Mouse (Mus musculus) midbrain, embryonic 15.5 days (tissue): ENCODE data around the gene Gm884. TPM values are rescaled to one million over a fixed set of nuclear protein-coding genes. Genes with fewer than 3 reads are reported as not detected.

ENCODE experiments used
- ATAC-seq: fragments of 200-750 bp; cut with Nextera tagmentation; replicated peaks from 2 replicates; pipeline ENCODE4 v1.8.0; 2017; ENCODE audit warnings: moderate TSS enrichment
- H3K27ac ChIP-seq: fragments of 300-500 bp; sonication (generic); 2 replicates; pipeline ENCODE4 v1.5.1; 2015; ENCODE audit warnings: mild to moderate bottlenecking, inconsistent platforms
- H3K27me3 ChIP-seq: fragments of 300-500 bp; sonication (generic); replicated peaks from 2 replicates; pipeline ENCODE4 v1.6.1; 2015; ENCODE audit warnings: inconsistent platforms
- H3K36me3 ChIP-seq: fragments of 300-500 bp; sonication (generic); replicated peaks from 2 replicates; pipeline ENCODE4 v1.6.1; 2015; ENCODE audit warnings: inconsistent platforms
- H3K4me1 ChIP-seq: fragments of 300-500 bp; sonication (generic); 2 replicates; pipeline ENCODE4 v1.6.1; 2015; ENCODE audit warnings: inconsistent platforms
- H3K4me2 ChIP-seq: fragments of 300-500 bp; sonication (generic); 2 replicates; pipeline ENCODE4 v1.6.1; 2015; ENCODE audit warnings: inconsistent platforms, mild to moderate bottlenecking, moderate library complexity
- H3K4me3 ChIP-seq: fragments of 300-500 bp; sonication (generic); 2 replicates; pipeline ENCODE4 v1.5.1; 2015; ENCODE audit warnings: mild to moderate bottlenecking, inconsistent platforms
- H3K9ac ChIP-seq: fragments of 300-500 bp; sonication (generic); 2 replicates; pipeline ENCODE4 v1.6.1; 2015; ENCODE audit warnings: mild to moderate bottlenecking, inconsistent platforms
- H3K9me3 ChIP-seq: fragments of 300-500 bp; sonication (generic); 2 replicates; pipeline ENCODE4 v1.6.1; 2016; ENCODE audit warnings: inconsistent platforms
- WGBS: fragments of 180-500 bp; shearing (Covaris S2); methylation state at CpG from one replicate; pipeline ENCODE4 v1.1.7; 2015; ENCODE audit warnings: mixed read lengths; 5-methylcytosine and 5-hydroxymethylcytosine counted together
- polyA plus RNA-seq: library from polyadenylated mRNA; unstranded; fragments of >200 nt; fragmentation: Nextera tagmentation; extraction: Ambion mirVana; gene quantifications from 2 replicates; pipeline ENCODE4 v1.2.1, GENCODE M21; 2015

The Gm884 gene
- polyA plus RNA-seq, 1 experiment from 2014 or later: not detected

GRCm38 (mm10) chr11:103649301-103649982, 28.5 kb upstream of the Gm884 start, which contains the start of gene Rprml:
Gene Rprml, plus strand, starts transcription at chr11:103649570.
- Histone ChIP-seq H3K36me3 (no peaks in the 10 kb centered on the region), H3K4me2 (peak within 1 kb of the TSS; percentile 85), H3K9me3 (no peaks in the 10 kb centered on the region), H3K9ac (peak within 1 kb of the TSS; percentile 19; the same call in 1 of the 2 replicates), H3K4me3 (peak within 1 kb of the TSS; percentile 43), H3K27me3 (peaks cover 76% of the 10 kb centered on the region), H3K27ac (no peak within 1 kb of the TSS), H3K4me1 (peaks cover 14% of the 10 kb centered on the region)
- ATAC-seq: no peak
- under 1% methylated on average over 54 of the region's 71 CpGs for WGBS

- WGBS: 27% methylated on average over 7 of the region's 7 CpGs
- H3K4me2 ChIP-seq: no peak overlapping the region
- ATAC-seq: no peak
Measured at GRCm38 (mm10) chr11:103648656-103649055, 27.7 kb upstream of the Gm884 start.

GRCm38 (mm10) chr11:103647921-103648620, 27.1 kb upstream of the Gm884 start:
- Histone ChIP-seq H3K4me1 (peaks cover 14% of the 10 kb centered on the region), H3K9me3 (no peaks in the 10 kb centered on the region), H3K4me3 (no peak overlapping the region), H3K27ac (no peak overlapping the region), H3K4me2 (no peak overlapping the region), H3K36me3 (no peaks in the 10 kb centered on the region), H3K9ac (no peak overlapping the region), H3K27me3 (peaks cover 62% of the 10 kb centered on the region)
- 11% methylated on average over 11 of the region's 11 CpGs for WGBS
- no peak for ATAC-seq

More at GRCm38 (mm10) chr11:103648656-103649055, 27.7 kb upstream of the Gm884 start:
- no peak overlapping the region for H3K9ac ChIP-seq
- H3K9me3 ChIP-seq: no peaks in the 10 kb centered on the region
- peaks cover 14% of the 10 kb centered on the region for H3K4me1 ChIP-seq
- H3K36me3 ChIP-seq: no peaks in the 10 kb centered on the region
- no peak overlapping the region for H3K4me3 ChIP-seq
- no peak overlapping the region for H3K27ac ChIP-seq
- peaks cover 68% of the 10 kb centered on the region for H3K27me3 ChIP-seq

GRCm38 (mm10) chr11:103646301-103646700, 25.4 kb upstream of the Gm884 start:
- 87% methylated on average over 6 of the region's 6 CpGs for WGBS
- ATAC-seq: no peak
- Histone ChIP-seq H3K27me3 (peaks cover 45% of the 10 kb centered on the region), H3K4me2 (no peak overlapping the region), H3K9ac (no peak overlapping the region), H3K4me3 (no peak overlapping the region), H3K4me1 (peaks cover 14% of the 10 kb centered on the region), H3K36me3 (no peaks in the 10 kb centered on the region), H3K27ac (no peak overlapping the region), H3K9me3 (no peaks in the 10 kb centered on the region)

GRCm38 (mm10) chr11:103645731-103646130, 24.8 kb upstream of the Gm884 start:
- WGBS: 83% methylated on average over 8 of the region's 8 CpGs

GRCm38 (mm10) chr11:103643211-103643610, 22.3 kb upstream of the Gm884 start:
- WGBS: 68% methylated on average over 9 of the region's 9 CpGs
- peaks cover 25% of the 10 kb centered on the region for H3K27me3 ChIP-seq
- H3K36me3 ChIP-seq: no peaks in the 10 kb centered on the region
- no peak for ATAC-seq
- no peak overlapping the region for H3K9ac ChIP-seq
- no peak overlapping the region for H3K27ac ChIP-seq
- no peak overlapping the region for H3K4me3 ChIP-seq
- H3K4me2 ChIP-seq: no peak overlapping the region
- no peaks in the 10 kb centered on the region; the same call in 1 of the 2 replicates for H3K4me1 ChIP-seq
- H3K9me3 ChIP-seq: no peaks in the 10 kb centered on the region

More at GRCm38 (mm10) chr11:103645731-103646130, 24.8 kb upstream of the Gm884 start:
- H3K4me3 ChIP-seq: no peak overlapping the region
- H3K27ac ChIP-seq: no peak overlapping the region
- H3K4me1 ChIP-seq: peaks cover 14% of the 10 kb centered on the region
- peaks cover 39% of the 10 kb centered on the region for H3K27me3 ChIP-seq
- H3K9me3 ChIP-seq: no peaks in the 10 kb centered on the region
- no peaks in the 10 kb centered on the region for H3K36me3 ChIP-seq
- H3K9ac ChIP-seq: no peak overlapping the region
- ATAC-seq: no peak
- no peak overlapping the region for H3K4me2 ChIP-seq

GRCm38 (mm10) chr11:103639407-103639946, 18.5 kb upstream of the Gm884 start:
- H3K27me3 ChIP-seq: peaks cover 10% of the 10 kb centered on the region; the same call in 1 of the 2 replicates
- H3K9me3 ChIP-seq: no peaks in the 10 kb centered on the region
- no peaks in the 10 kb centered on the region; the same call in 1 of the 2 replicates for H3K4me1 ChIP-seq
- no peak overlapping the region for H3K4me3 ChIP-seq
- H3K4me2 ChIP-seq: peak overlapping the region; percentile 14; the same call in 1 of the 2 replicates
- WGBS: 4% methylated on average over 10 of the region's 10 CpGs
- H3K9ac ChIP-seq: no peak overlapping the region
- no peak for ATAC-seq
- H3K27ac ChIP-seq: no peak overlapping the region
- no peaks in the 10 kb centered on the region for H3K36me3 ChIP-seq

- no peaks in the 10 kb centered on the region for H3K9me3 ChIP-seq
- no peak for ATAC-seq
- WGBS: 85% methylated on average over 3 of the region's 3 CpGs
- H3K27ac ChIP-seq: no peak within 1 kb of the TSS
- H3K4me2 ChIP-seq: peak within 1 kb of the TSS; percentile 14; the same call in 1 of the 2 replicates
- H3K4me1 ChIP-seq: no peaks in the 10 kb centered on the region; the same call in 1 of the 2 replicates
- H3K9ac ChIP-seq: no peak within 1 kb of the TSS
- H3K27me3 ChIP-seq: peaks cover 10% of the 10 kb centered on the region; the same call in 1 of the 2 replicates
- H3K4me3 ChIP-seq: no peak within 1 kb of the TSS
- no peaks in the 10 kb centered on the region for H3K36me3 ChIP-seq
Measured at GRCm38 (mm10) chr11:103638790-103639189, 17.9 kb upstream of the Gm884 start, which contains the start of gene Lyzl6. Gene Lyzl6, minus strand, starts transcription at chr11:103638890.

GRCm38 (mm10) chr11:103636261-103636660, 15.3 kb upstream of the Gm884 start:
- ATAC-seq: no peak
- no peaks in the 10 kb centered on the region for H3K36me3 ChIP-seq
- H3K9me3 ChIP-seq: no peaks in the 10 kb centered on the region
- no peak overlapping the region for H3K9ac ChIP-seq
- no peaks in the 10 kb centered on the region; the same call in 1 of the 2 replicates for H3K4me1 ChIP-seq
- WGBS: 84% methylated on average over 6 of the region's 6 CpGs
- H3K27me3 ChIP-seq: peaks cover 10% of the 10 kb centered on the region; the same call in 1 of the 2 replicates
- no peak overlapping the region for H3K27ac ChIP-seq
- H3K4me3 ChIP-seq: no peak overlapping the region
- H3K4me2 ChIP-seq: no peak overlapping the region

GRCm38 (mm10) chr11:103635481-103635880, 14.5 kb upstream of the Gm884 start:
- Histone ChIP-seq H3K36me3 (no peaks in the 10 kb centered on the region), H3K9ac (no peak overlapping the region), H3K4me2 (no peak overlapping the region), H3K4me3 (no peak overlapping the region), H3K27me3 (peaks cover 8% of the 10 kb centered on the region; the same call in 1 of the 2 replicates), H3K9me3 (no peaks in the 10 kb centered on the region), H3K27ac (no peak overlapping the region), H3K4me1 (no peaks in the 10 kb centered on the region; the same call in 1 of the 2 replicates)
- 82% methylated on average over 3 of the region's 3 CpGs for WGBS
- no peak for ATAC-seq

- ATAC-seq: no peak
- H3K27ac ChIP-seq: no peak overlapping the region
- H3K36me3 ChIP-seq: no peaks in the 10 kb centered on the region
- no peaks in the 10 kb centered on the region; the same call in 1 of the 2 replicates for H3K4me1 ChIP-seq
- H3K4me3 ChIP-seq: no peak overlapping the region
- H3K27me3 ChIP-seq: peaks cover 3% of the 10 kb centered on the region; the same call in 1 of the 2 replicates
- H3K4me2 ChIP-seq: no peak overlapping the region
- WGBS: 89% methylated on average over 7 of the region's 7 CpGs
- H3K9ac ChIP-seq: no peak overlapping the region
- H3K9me3 ChIP-seq: no peaks in the 10 kb centered on the region
Measured at GRCm38 (mm10) chr11:103634806-103635205, 13.9 kb upstream of the Gm884 start.

- Histone ChIP-seq H3K27ac (no peak overlapping the region), H3K36me3 (no peaks in the 10 kb centered on the region), H3K27me3 (no peaks in the 10 kb centered on the region), H3K4me1 (no peaks in the 10 kb centered on the region), H3K9me3 (no peaks in the 10 kb centered on the region), H3K4me2 (no peak overlapping the region), H3K9ac (no peak overlapping the region), H3K4me3 (no peak overlapping the region)
- 83% methylated on average over 23 of the region's 23 CpGs for WGBS
- no peak for ATAC-seq
Measured at GRCm38 (mm10) chr11:103627453-103627852, 6.5 kb upstream of the Gm884 start.
